Mouse (Mus musculus) heart, embryonic 13.5 days (tissue): ENCODE data around the gene Mcidas. TPM values are rescaled to one million over a fixed set of nuclear protein-coding genes. Genes with fewer than 3 reads are reported as not detected.
A peak's percentile ranks its signal among the peaks of the same experiment; 100 is the strongest.

Experiments used
- ATAC-seq: fragments of 200-750 bp; cut with Nextera tagmentation; 2 replicates; pipeline ENCODE4 v1.8.0; 2017; ENCODE audit warnings: moderate TSS enrichment; ENCODE audit not compliant: insufficient number of reproducible peaks, low FRiP score, low TSS enrichment; ENCODE audit errors: extremely low read depth
- H3K27ac ChIP-seq: fragments of 300-500 bp; sonication (generic); replicated peaks from 2 replicates; pipeline ENCODE4 v1.5.1; 2015; ENCODE audit warnings: moderate library complexity, mild to moderate bottlenecking, inconsistent platforms
- H3K27me3 ChIP-seq: fragments of 300-500 bp; sonication (generic); replicated peaks from 2 replicates; pipeline ENCODE4 v1.6.1; 2015; ENCODE audit warnings: mild to moderate bottlenecking, inconsistent platforms
- H3K36me3 ChIP-seq: fragments of 300-500 bp; sonication (generic); 2 replicates; pipeline ENCODE4 v1.6.1; 2015; ENCODE audit warnings: mild to moderate bottlenecking, inconsistent platforms
- H3K4me1 ChIP-seq: fragments of 300-500 bp; sonication (generic); 2 replicates; pipeline ENCODE4 v1.6.1; 2015; ENCODE audit warnings: inconsistent platforms
- H3K4me2 ChIP-seq: fragments of 300-500 bp; sonication (generic); 2 replicates; pipeline ENCODE4 v1.6.1; 2015; ENCODE audit warnings: inconsistent platforms, mild to moderate bottlenecking, moderate library complexity
- H3K4me3 ChIP-seq: fragments of 300-500 bp; sonication (generic); 2 replicates; pipeline ENCODE4 v1.5.1; 2015; ENCODE audit warnings: moderate library complexity, mild to moderate bottlenecking, inconsistent platforms
- H3K9ac ChIP-seq: fragments of 300-500 bp; sonication (generic); 2 replicates; pipeline ENCODE4 v1.6.1; 2015; ENCODE audit warnings: inconsistent platforms, mild to moderate bottlenecking, moderate library complexity
- H3K9me3 ChIP-seq: fragments of 300-500 bp; sonication (generic); 2 replicates; pipeline ENCODE4 v1.6.1; 2016; ENCODE audit warnings: inconsistent platforms
- WGBS: fragments of 180-500 bp; shearing (Covaris S2); methylation state at CpG from one replicate; pipeline ENCODE4 v1.1.7; 2015; ENCODE audit warnings: mixed read lengths; 5-methylcytosine and 5-hydroxymethylcytosine counted together
- polyA plus RNA-seq: library from polyadenylated mRNA; unstranded; fragments of >200 nt; fragmentation: Nextera tagmentation; extraction: Ambion mirVana; gene quantifications from 2 replicates; pipeline ENCODE4 v1.2.1, GENCODE M21; 2015

The Mcidas gene
- polyA plus RNA-seq, 1 experiment from 2014 or later, result not detected

DNA sequence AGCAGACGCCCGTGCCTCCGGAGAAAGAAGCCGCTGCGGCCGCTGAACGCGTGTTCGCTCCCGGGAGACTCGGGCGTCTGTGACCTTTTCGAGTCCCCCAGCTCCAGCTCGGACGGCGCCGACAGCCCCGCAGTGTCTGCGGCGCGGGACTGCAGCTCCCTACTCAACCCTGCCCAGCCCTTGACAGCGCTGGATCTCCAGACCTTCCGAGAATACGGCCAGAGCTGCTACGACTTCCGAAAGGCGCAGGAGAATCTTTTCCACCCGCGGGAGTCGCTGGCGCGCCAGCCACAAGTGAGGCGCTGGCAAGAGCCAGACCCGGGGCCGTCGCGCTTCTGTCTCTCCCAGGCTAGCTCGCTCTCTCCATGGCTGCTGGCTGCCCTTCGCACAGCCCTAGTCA, 5.7 kb upstream of the Mcidas start:
- peak overlapping the region; percentile 79 for H3K9ac ChIP-seq
- peak overlapping the region; percentile 68 for H3K4me3 ChIP-seq
- H3K4me1 ChIP-seq, result peaks cover 38% of the 10 kb centered on the region
- peaks cover 89% of the 10 kb centered on the region for H3K27me3 ChIP-seq
- peak; percentile 9; the same call in 1 of the 2 replicates for ATAC-seq
- no peaks in the 10 kb centered on the region for H3K36me3 ChIP-seq
- no peaks in the 10 kb centered on the region for H3K9me3 ChIP-seq
- no peak overlapping the region for H3K27ac ChIP-seq
- under 1% methylated on average over 39 of the region's 39 CpGs for WGBS
- peak overlapping the region; percentile 99 for H3K4me2 ChIP-seq

DNA sequence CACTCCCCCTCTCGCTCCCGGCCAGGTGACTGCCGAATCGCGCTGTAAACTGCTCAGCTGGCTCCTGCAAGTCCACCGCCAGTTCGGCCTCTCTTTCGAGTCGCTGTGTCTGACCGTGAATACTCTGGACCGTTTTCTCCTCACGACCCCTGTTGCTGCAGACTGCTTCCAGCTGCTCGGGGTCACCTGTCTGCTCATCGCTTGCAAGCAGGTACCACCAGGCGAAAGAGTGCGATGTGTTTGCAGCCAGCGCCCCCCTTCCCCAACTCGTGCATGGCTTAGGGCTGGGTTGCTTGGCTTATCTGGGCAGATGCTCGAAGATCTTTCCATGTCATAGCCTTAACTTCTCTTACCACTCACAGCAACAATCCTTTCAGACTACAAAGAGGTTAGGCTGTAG, 4.8 kb upstream of the Mcidas start:
- WGBS, result under 1% methylated on average over 19 of the region's 19 CpGs
- H3K4me1 ChIP-seq, result peaks cover 45% of the 10 kb centered on the region
- peak overlapping the region; percentile 99 for H3K4me2 ChIP-seq
- no peaks in the 10 kb centered on the region for H3K9me3 ChIP-seq
- H3K27ac ChIP-seq, result no peak overlapping the region
- ATAC-seq, result no peak
- H3K4me3 ChIP-seq, result peak overlapping the region; percentile 68
- H3K36me3 ChIP-seq, result no peaks in the 10 kb centered on the region
- 0 out of 2 replicates have a peak overlapping the region, but pooled peaks have one; percentile 30 for H3K9ac ChIP-seq
- H3K27me3 ChIP-seq, result peaks cover 89% of the 10 kb centered on the region

- H3K27me3 ChIP-seq, result peaks cover 90% of the 10 kb centered on the region
- no peaks in the 10 kb centered on the region for H3K9me3 ChIP-seq
- ATAC-seq, result no peak
- peak overlapping the region; percentile 50; the same call in 1 of the 2 replicates for H3K9ac ChIP-seq
- peaks cover 51% of the 10 kb centered on the region for H3K4me1 ChIP-seq
- H3K27ac ChIP-seq, result no peak overlapping the region
- H3K4me2 ChIP-seq, result peak overlapping the region; percentile 99
- peak overlapping the region; percentile 68 for H3K4me3 ChIP-seq
- no peaks in the 10 kb centered on the region for H3K36me3 ChIP-seq
- WGBS, result 1% methylated on average over 23 of the region's 23 CpGs
Measured at GRCm38 (mm10) chr13:112989541-112989940, 4.1 kb upstream of the Mcidas start.

- Histone ChIP-seq H3K4me3 (no peak overlapping the region), H3K36me3 (no peaks in the 10 kb centered on the region), H3K9ac (no peak overlapping the region), H3K9me3 (no peaks in the 10 kb centered on the region), H3K4me2 (0 out of 2 replicates have a peak overlapping the region, but pooled peaks have one; percentile 99), H3K27ac (no peak overlapping the region), H3K27me3 (peaks cover 95% of the 10 kb centered on the region), H3K4me1 (peaks cover 51% of the 10 kb centered on the region)
- ATAC-seq, result no peak
- 15% methylated on average over 4 of the region's 4 CpGs for WGBS
Measured at GRCm38 (mm10) chr13:112990346-112990745, 3.3 kb upstream of the Mcidas start.

- under 1% methylated on average over 25 of the region's 25 CpGs for WGBS
- Histone ChIP-seq H3K9me3 (no peaks in the 10 kb centered on the region), H3K4me3 (peak overlapping the region; percentile 50), H3K9ac (peak overlapping the region; percentile 54; the same call in 1 of the 2 replicates), H3K4me1 (peaks cover 37% of the 10 kb centered on the region), H3K4me2 (peak overlapping the region; percentile 76), H3K27me3 (peaks cover 95% of the 10 kb centered on the region), H3K27ac (no peak overlapping the region), H3K36me3 (no peaks in the 10 kb centered on the region)
- no peak for ATAC-seq
Measured at GRCm38 (mm10) chr13:112994191-112994590, 546 bp downstream of the Mcidas start.

DNA sequence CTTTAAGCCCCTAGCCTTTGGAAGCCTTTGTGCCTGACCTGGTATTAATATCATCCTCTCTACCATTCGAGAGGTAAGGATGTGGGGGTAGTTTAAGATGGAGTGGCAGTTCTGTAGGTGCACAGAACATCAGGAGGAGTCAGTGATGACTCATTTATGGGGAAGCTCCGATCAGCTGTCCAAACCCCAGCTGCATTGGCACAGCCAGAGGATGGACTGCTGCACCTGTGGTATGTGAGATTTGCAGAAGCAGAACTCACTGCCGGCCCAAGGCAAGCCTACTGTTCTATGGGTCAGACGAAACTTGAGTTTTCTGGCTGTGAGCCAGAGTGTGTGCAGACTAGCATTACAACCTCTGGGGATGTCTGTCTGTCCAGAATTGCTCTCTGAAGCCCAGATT, 2.8 kb downstream of the Mcidas start:
- no peaks in the 10 kb centered on the region for H3K9me3 ChIP-seq

GRCm38 (mm10) chr13:112997369-112997768, 3.7 kb downstream of the Mcidas start:
- Histone ChIP-seq H3K27ac (no peak overlapping the region), H3K4me2 (no peak overlapping the region), H3K9ac (no peak overlapping the region), H3K36me3 (no peaks in the 10 kb centered on the region), H3K27me3 (peaks cover 97% of the 10 kb centered on the region), H3K4me3 (no peak overlapping the region), H3K4me1 (peaks cover 24% of the 10 kb centered on the region), H3K9me3 (no peaks in the 10 kb centered on the region)
- no peak for ATAC-seq
- WGBS, result 67% methylated on average over 6 of the region's 6 CpGs

More for the DNA sequence above, 2.8 kb downstream of the Mcidas start:
- Histone ChIP-seq H3K4me3 (no peak overlapping the region), H3K27me3 (peaks cover 95% of the 10 kb centered on the region), H3K4me2 (no peak overlapping the region), H3K36me3 (no peaks in the 10 kb centered on the region), H3K27ac (no peak overlapping the region), H3K9ac (no peak overlapping the region), H3K4me1 (peaks cover 24% of the 10 kb centered on the region)
- 57% methylated on average over 4 of the region's 4 CpGs for WGBS
- ATAC-seq, result no peak

DNA sequence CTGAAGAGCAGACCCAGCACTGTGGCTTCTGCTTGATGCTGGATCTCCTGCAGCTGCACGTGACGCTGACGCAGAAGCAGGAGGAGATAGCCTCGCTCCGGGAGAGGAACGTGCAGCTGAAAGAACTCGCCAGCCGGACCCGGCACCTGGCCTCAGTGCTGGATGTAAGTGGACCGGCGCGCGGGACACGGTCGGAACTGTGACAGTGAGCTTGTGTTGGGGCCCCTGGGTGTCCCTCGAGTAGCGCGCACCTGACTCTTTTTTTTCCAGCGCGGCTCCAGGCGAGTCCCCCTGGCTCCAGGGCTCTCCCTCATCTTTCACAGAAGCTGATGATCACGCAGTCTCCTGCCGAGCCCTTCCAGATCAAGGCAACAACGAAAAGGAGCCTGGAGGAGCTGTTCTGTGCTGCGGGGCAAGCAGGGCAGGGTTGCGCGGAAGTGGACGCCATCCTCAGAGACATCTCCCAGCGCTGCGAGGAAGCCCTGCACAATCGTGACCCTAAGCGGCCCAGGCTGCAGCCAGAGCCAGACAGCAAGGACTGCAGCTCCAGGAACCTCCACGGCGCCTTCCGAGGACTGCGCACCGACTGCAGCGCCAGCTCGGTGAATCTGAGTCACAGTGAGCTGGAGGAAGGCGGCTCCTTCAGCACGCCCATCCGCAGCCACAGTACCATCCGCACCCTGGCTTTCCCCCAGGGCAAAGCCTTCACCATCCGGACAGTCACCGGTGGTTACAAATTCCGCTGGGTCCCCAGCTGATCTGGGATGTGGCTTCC, 5.0 kb downstream of the Mcidas start:
- peak overlapping the region; percentile 54 for H3K4me3 ChIP-seq
- no peaks in the 10 kb centered on the region for H3K9me3 ChIP-seq
- no peaks in the 10 kb centered on the region for H3K36me3 ChIP-seq
- peak overlapping the region; percentile 90 for H3K4me2 ChIP-seq
- WGBS, result under 1% methylated on average over 46 of the region's 46 CpGs
- no peak for ATAC-seq
- H3K9ac ChIP-seq, result peak overlapping the region; percentile 12
- no peak overlapping the region for H3K27ac ChIP-seq
- peaks cover 19% of the 10 kb centered on the region for H3K4me1 ChIP-seq
- peaks cover 90% of the 10 kb centered on the region for H3K27me3 ChIP-seq

- 73% methylated on average over 3 of the region's 3 CpGs for WGBS
Measured at GRCm38 (mm10) chr13:113000090-113000489, 6.4 kb downstream of the Mcidas start.

GRCm38 (mm10) chr13:113000576-113001318, 7.1 kb downstream of the Mcidas start:
- H3K4me3 ChIP-seq, result no peak overlapping the region
- H3K27me3 ChIP-seq, result peaks cover 69% of the 10 kb centered on the region
- no peak overlapping the region for H3K9ac ChIP-seq
- no peak for ATAC-seq
- 65% methylated on average over 9 of the region's 9 CpGs for WGBS
- no peaks in the 10 kb centered on the region for H3K36me3 ChIP-seq
- no peaks in the 10 kb centered on the region for H3K9me3 ChIP-seq
- H3K4me2 ChIP-seq, result no peak overlapping the region
- H3K27ac ChIP-seq, result no peak overlapping the region
- H3K4me1 ChIP-seq, result peaks cover 11% of the 10 kb centered on the region; the same call in 1 of the 2 replicates

More at GRCm38 (mm10) chr13:113000090-113000489, 6.4 kb downstream of the Mcidas start:
- no peak for ATAC-seq
- peaks cover 75% of the 10 kb centered on the region for H3K27me3 ChIP-seq
- H3K4me3 ChIP-seq, result no peak overlapping the region
- H3K27ac ChIP-seq, result no peak overlapping the region
- no peaks in the 10 kb centered on the region for H3K9me3 ChIP-seq
- no peak overlapping the region for H3K4me2 ChIP-seq
- no peaks in the 10 kb centered on the region for H3K36me3 ChIP-seq
- H3K9ac ChIP-seq, result no peak overlapping the region
- H3K4me1 ChIP-seq, result peaks cover 11% of the 10 kb centered on the region; the same call in 1 of the 2 replicates

GRCm38 (mm10) chr13:113012683-113013082, 19.0 kb downstream of the Mcidas start:
- Histone ChIP-seq H3K4me3 (peak overlapping the region; percentile 53), H3K27me3 (no peaks in the 10 kb centered on the region; the same call in 1 of the 2 replicates), H3K4me1 (peaks cover 7% of the 10 kb centered on the region), H3K9ac (no peak overlapping the region), H3K9me3 (0 out of 2 replicates have a peak, but pooled peaks cover 2% of the 10 kb centered on the region), H3K4me2 (peak overlapping the region; percentile 72), H3K36me3 (no peaks in the 10 kb centered on the region), H3K27ac (no peak overlapping the region)
- WGBS, result 76% methylated on average over 6 of the region's 6 CpGs
- ATAC-seq, result no peak
